Mouse (Mus musculus) hindbrain, embryonic 14.5 days (tissue): Measurements from ENCODE around the gene Igf2bp2. TPM values are rescaled to one million over a fixed set of nuclear protein-coding genes. Genes with fewer than 3 reads are reported as not detected.

ENCODE experiments used
- ATAC-seq: fragments of 200-750 bp; cut with Nextera tagmentation; 2 replicates; pipeline ENCODE4 v1.8.0; 2017; ENCODE audit warnings: moderate number of reproducible peaks, mild to moderate bottlenecking, moderate TSS enrichment, moderate library complexity; ENCODE audit not compliant: low FRiP score
- DNase-seq: peaks from one replicate; pipeline ENCODE4 v3.0.0-alpha.2; 2015; ENCODE audit warnings: low spot score
- H3K27ac ChIP-seq: fragments of 300-500 bp; sonication (generic); 2 replicates; pipeline ENCODE4 v1.5.1; 2014; ENCODE audit warnings: mild to moderate bottlenecking, moderate library complexity
- H3K27me3 ChIP-seq: fragments of 300-500 bp; sonication (generic); 2 replicates; pipeline ENCODE4 v1.6.1; 2014; ENCODE audit warnings: mild to moderate bottlenecking, low read length, mixed read lengths; ENCODE audit not compliant: control insufficient read depth, insufficient read depth
- H3K36me3 ChIP-seq: fragments of 300-500 bp; sonication (generic); replicated peaks from 2 replicates; pipeline ENCODE4 v1.6.1; 2014; ENCODE audit not compliant: control insufficient read depth, insufficient read depth
- H3K4me1 ChIP-seq: fragments of 300-500 bp; sonication (generic); replicated peaks from 2 replicates; pipeline ENCODE4 v1.6.1; 2014; ENCODE audit warnings: antibody characterized with exemption, low read length, mixed read lengths; ENCODE audit not compliant: control insufficient read depth, insufficient read depth
- H3K4me2 ChIP-seq: fragments of 300-500 bp; sonication (generic); replicated peaks from 2 replicates; pipeline ENCODE4 v1.6.1; 2014; ENCODE audit warnings: mild to moderate bottlenecking, moderate library complexity
- H3K4me3 ChIP-seq: fragments of 300-500 bp; sonication (generic); replicated peaks from 2 replicates; pipeline ENCODE4 v1.5.1; 2014; ENCODE audit warnings: mild to moderate bottlenecking, low read length
- H3K9ac ChIP-seq: fragments of 300-500 bp; sonication (generic); 2 replicates; pipeline ENCODE4 v1.6.1; 2014
- H3K9me3 ChIP-seq: fragments of 300-500 bp; sonication (generic); 2 replicates; pipeline ENCODE4 v1.6.1; 2016; ENCODE audit warnings: low read length; ENCODE audit not compliant: control insufficient read depth
- WGBS: fragments of 180-500 bp; shearing (Covaris S2); extraction: QIAGEN DNeasy Blood & Tissue Kit; methylation state at CpG from one replicate; pipeline ENCODE4 v1.1.7; 2014; 5-methylcytosine and 5-hydroxymethylcytosine counted together
- polyA plus RNA-seq: library from polyadenylated mRNA; unstranded; fragments of >200 nt; fragmentation: Nextera tagmentation; extraction: Ambion mirVana; gene quantifications from 2 replicates; pipeline ENCODE4 v1.2.1, GENCODE M21; 2014

Gene Igf2bp2
- polyA plus RNA-seq, 1 experiment from 2014 or later = 21.6 TPM

DNA sequence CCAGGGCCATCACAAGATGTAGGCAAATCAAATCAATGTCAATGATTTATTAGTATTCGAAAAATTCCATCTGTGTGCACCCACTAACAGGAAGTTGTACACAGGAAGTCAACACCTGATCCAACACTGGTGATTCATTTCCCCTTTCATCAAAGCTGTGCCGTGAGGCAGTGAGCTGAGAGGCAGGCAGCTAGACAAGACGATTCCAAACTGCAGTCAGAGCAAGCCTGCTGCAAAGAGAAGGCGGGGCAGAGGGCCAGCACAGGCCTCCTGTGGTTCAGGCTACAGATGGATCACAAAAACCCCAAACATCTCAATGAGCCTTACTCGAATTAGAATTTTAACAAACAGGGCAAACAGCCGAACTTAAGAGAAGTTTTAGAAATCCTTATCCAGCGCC lies 65.4 kb downstream of the Igf2bp2 start:
- H3K27ac ChIP-seq = peak overlapping the region; percentile 32; the same call in 1 of the 2 replicates
- H3K9ac ChIP-seq = no peak overlapping the region
- H3K27me3 ChIP-seq = no peaks in the 10 kb centered on the region
- H3K4me2 ChIP-seq = no peak overlapping the region
- H3K4me1 ChIP-seq = no peaks in the 10 kb centered on the region
- no peaks in the 10 kb centered on the region for H3K36me3 ChIP-seq
- no peaks in the 10 kb centered on the region for H3K9me3 ChIP-seq
- no peak overlapping the region for H3K4me3 ChIP-seq
- 33% methylated on average over 7 of the region's 7 CpGs for WGBS
- ATAC-seq (0 out of 2 replicates have a peak, but pooled peaks have one; percentile 51), DNase-seq (no peak)

- Histone ChIP-seq H3K27me3 (no peaks in the 10 kb centered on the region), H3K27ac (no peak overlapping the region), H3K36me3 (no peaks in the 10 kb centered on the region), H3K4me3 (no peak overlapping the region), H3K9ac (no peak overlapping the region), H3K9me3 (no peaks in the 10 kb centered on the region), H3K4me2 (no peak overlapping the region), H3K4me1 (no peaks in the 10 kb centered on the region)
- WGBS = 84% methylated on average over 1 of the region's 1 CpGs
- DNase-seq = no peak
- ATAC-seq = no peak
Measured at GRCm38 (mm10) chr16:22095751-22096150, 67.3 kb downstream of the Igf2bp2 start.

DNA sequence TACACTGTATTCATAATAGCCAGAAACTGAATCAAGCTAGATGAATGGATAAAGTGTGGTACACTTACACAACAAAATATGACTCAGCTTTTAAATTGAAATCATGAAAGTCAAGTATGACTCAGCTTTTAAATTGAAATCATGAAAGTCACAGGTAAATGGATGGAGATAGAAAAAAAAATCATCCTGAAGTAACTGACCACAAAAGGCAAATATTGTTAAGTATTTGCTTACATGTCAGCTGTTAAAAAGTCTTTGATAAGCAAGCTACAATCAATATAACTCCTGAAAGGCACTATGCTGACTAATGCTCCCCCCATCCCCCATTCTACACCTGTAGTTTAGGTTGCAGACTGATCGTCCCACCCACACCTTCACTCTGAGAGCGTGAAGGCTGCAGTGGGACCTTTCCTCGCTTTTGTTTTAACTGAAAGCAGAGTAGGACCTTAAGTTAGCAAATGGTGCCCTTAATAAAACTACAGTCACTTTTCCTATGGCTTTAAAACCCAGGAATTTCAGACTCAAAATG lies 71.8 kb downstream of the Igf2bp2 start:
- Histone ChIP-seq H3K4me2 (no peak overlapping the region), H3K4me3 (no peak overlapping the region), H3K9ac (no peak overlapping the region), H3K9me3 (no peaks in the 10 kb centered on the region), H3K27ac (no peak overlapping the region), H3K27me3 (no peaks in the 10 kb centered on the region), H3K36me3 (peaks cover 9% of the 10 kb centered on the region; the same call in 1 of the 2 replicates), H3K4me1 (no peaks in the 10 kb centered on the region)
- no peak for DNase-seq
- no peak for ATAC-seq
- 89% methylated on average over 3 of the region's 3 CpGs for WGBS

DNA sequence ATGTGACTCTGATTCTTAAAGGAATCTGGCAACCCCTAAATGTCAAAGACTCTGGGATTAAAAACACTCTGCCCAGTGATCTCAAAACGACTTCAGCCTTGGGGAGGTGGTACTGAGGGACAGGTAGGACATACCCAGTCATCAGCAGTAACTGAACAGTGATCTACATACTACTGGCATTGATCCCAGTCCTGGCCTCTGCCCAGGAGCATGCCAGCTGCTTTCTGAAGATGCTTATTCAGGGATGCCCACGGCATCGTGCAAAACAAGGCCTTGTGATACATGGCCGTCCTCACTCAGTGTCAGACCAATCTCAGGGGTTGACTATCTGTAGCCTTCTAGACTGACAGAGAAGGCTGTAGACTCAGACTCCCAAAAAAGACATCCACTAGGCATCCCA lies 77.7 kb downstream of the Igf2bp2 start:
- Histone ChIP-seq H3K4me2 (no peak overlapping the region), H3K4me3 (no peak overlapping the region), H3K9me3 (no peaks in the 10 kb centered on the region), H3K4me1 (0 out of 2 replicates have a peak, but pooled peaks cover 2% of the 10 kb centered on the region), H3K36me3 (peaks cover 15% of the 10 kb centered on the region), H3K9ac (no peak overlapping the region), H3K27me3 (no peaks in the 10 kb centered on the region), H3K27ac (no peak overlapping the region)
- DNase-seq (no peak), ATAC-seq (no peak)
- WGBS = 80% methylated on average over 4 of the region's 4 CpGs

GRCm38 (mm10) chr16:22080125-22080710 lies 82.9 kb downstream of the Igf2bp2 start:
- Histone ChIP-seq H3K9me3 (no peaks in the 10 kb centered on the region), H3K9ac (no peak overlapping the region), H3K27ac (no peak overlapping the region), H3K4me2 (no peak overlapping the region), H3K4me3 (no peak overlapping the region), H3K27me3 (no peaks in the 10 kb centered on the region), H3K4me1 (0 out of 2 replicates have a peak, but pooled peaks cover 2% of the 10 kb centered on the region), H3K36me3 (peaks cover 48% of the 10 kb centered on the region)
- no peak for DNase-seq
- no peak for ATAC-seq
- 91% methylated on average over 12 of the region's 12 CpGs for whole genome bisulfite sequencing

GRCm38 (mm10) chr16:22076620-22076941 lies 86.5 kb downstream of the Igf2bp2 start:
- no peaks in the 10 kb centered on the region for H3K27me3 ChIP-seq
- H3K27ac ChIP-seq = 0 out of 2 replicates have a peak overlapping the region, but pooled peaks have one; percentile 36
- no peak overlapping the region for H3K9ac ChIP-seq
- H3K4me2 ChIP-seq = no peak overlapping the region
- ATAC-seq (no peak), DNase-seq (no peak)
- H3K9me3 ChIP-seq = no peaks in the 10 kb centered on the region
- H3K4me3 ChIP-seq = no peak overlapping the region
- H3K36me3 ChIP-seq = peaks cover 65% of the 10 kb centered on the region
- 43% methylated on average over 4 of the region's 4 CpGs for WGBS
- H3K4me1 ChIP-seq = no peaks in the 10 kb centered on the region

- 13% methylated on average over 5 of the region's 5 CpGs for WGBS
- DNase-seq = no peak
- no peaks in the 10 kb centered on the region for H3K4me1 ChIP-seq
- no peak overlapping the region for H3K4me2 ChIP-seq
- H3K9ac ChIP-seq = no peak overlapping the region
- H3K36me3 ChIP-seq = peaks cover 61% of the 10 kb centered on the region
- H3K4me3 ChIP-seq = no peak overlapping the region
- no peaks in the 10 kb centered on the region for H3K9me3 ChIP-seq
- ATAC-seq = peak; percentile 48; the same call in 1 of the 2 replicates
- no peaks in the 10 kb centered on the region for H3K27me3 ChIP-seq
- 0 out of 2 replicates have a peak overlapping the region, but pooled peaks have one; percentile 36 for H3K27ac ChIP-seq
Measured at GRCm38 (mm10) chr16:22075829-22076619, 87.1 kb downstream of the Igf2bp2 start.

DNA sequence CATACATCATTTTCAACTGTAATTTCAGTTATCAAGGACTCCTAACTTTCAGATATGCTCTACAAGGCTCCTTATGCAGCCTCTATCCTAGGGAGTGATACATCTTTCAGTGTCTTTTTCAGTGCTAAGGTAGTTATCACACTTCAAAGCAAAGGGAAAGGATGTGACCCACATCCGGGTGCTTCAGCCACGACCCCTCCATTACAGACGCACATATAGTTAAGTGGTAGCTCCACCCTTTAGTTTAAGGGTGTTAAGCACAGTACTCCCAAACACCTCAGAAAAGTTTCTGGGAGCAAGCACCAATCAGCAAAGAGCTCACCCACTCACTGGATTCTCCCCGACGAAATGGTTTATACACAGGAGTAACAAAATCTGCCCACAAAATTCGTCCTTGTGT lies 88.0 kb downstream of the Igf2bp2 start:
- Histone ChIP-seq H3K4me1 (no peaks in the 10 kb centered on the region), H3K36me3 (peaks cover 68% of the 10 kb centered on the region), H3K4me3 (no peak overlapping the region), H3K27me3 (no peaks in the 10 kb centered on the region), H3K9me3 (no peaks in the 10 kb centered on the region), H3K9ac (no peak overlapping the region), H3K27ac (no peak overlapping the region), H3K4me2 (no peak overlapping the region)
- WGBS = 76% methylated on average over 6 of the region's 6 CpGs
- DNase-seq (no peak), ATAC-seq (no peak)

GRCm38 (mm10) chr16:22071361-22071760 lies 91.7 kb downstream of the Igf2bp2 start:
- H3K4me1 ChIP-seq = no peaks in the 10 kb centered on the region
- no peak overlapping the region for H3K9ac ChIP-seq
- H3K36me3 ChIP-seq = peaks cover 70% of the 10 kb centered on the region
- no peak overlapping the region for H3K4me2 ChIP-seq
- no peak overlapping the region for H3K4me3 ChIP-seq
- H3K27me3 ChIP-seq = no peaks in the 10 kb centered on the region
- WGBS = 83% methylated on average over 7 of the region's 7 CpGs
- ATAC-seq = no peak
- H3K27ac ChIP-seq = no peak overlapping the region
- no peaks in the 10 kb centered on the region for H3K9me3 ChIP-seq
- no peak for DNase-seq
